Mouse (Mus musculus) adrenal gland, postnatal 0 days (tissue): ENCODE data around the gene Fam181b. TPM values are rescaled to one million over a fixed set of nuclear protein-coding genes. Genes with fewer than 3 reads are reported as not detected.

ENCODE experiments used
- polyA plus RNA-seq: library from polyadenylated mRNA; unstranded; fragments of >200 nt; fragmentation: Nextera tagmentation; extraction: Ambion mirVana; gene quantifications from 2 replicates; pipeline ENCODE4 v1.2.1, GENCODE M21; 2015

The Fam181b gene
- polyA plus RNA-seq = 5.5 and 7.6 TPM in 2 replicates

DNA sequence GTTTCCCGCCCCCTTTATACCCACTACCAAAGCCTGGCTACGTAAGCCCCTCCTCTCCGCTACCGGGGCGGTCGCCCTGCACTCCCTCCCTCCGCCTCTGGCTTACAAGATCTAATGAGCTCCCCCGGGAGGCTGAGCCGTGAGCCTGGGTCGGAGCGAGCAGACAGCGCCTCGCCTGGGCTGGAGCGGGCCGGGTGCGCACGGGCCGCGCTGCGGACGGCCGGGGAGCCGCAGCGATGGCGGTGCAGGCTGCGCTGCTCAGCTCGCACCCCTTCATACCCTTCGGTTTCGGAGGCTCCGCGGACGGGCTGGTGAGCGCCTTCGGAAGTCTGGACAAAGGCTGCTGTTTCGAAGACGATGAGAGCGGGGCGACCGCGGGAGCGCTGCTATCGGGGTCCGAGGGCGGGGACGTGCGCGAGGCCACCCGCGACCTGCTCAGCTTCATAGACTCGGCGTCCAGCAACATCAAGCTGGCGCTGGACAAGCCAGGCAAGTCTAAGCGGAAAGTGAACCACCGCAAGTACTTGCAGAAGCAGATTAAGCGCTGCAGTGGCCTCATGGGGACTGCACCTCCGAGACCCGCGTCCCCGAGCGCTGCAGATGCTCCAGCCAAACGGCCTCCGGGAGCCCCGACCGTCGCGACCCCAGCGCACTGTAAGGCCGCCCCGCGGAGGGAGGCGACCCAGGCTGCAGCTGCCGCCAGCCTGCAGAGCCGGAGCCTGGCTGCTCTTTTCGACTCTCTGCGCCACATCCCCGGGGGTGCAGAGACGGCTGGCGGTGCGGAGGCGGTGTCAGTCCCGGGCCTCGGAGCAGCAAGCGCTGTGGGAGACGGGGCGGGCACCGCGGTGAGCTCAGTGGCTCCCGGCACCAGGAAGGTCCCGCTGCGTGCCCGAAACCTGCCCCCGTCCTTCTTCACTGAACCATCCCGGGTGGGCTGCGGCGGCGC is at the start of gene Fam181b:
TSS of gene Fam181b (plus strand) at position 81 of the 946 bp plus-strand sequence.

Other genes starting within 250 kb of the Fam181b start
- gene Ddias, start 205.6 kb upstream of the Fam181b start, polyA plus RNA-seq = 2.6 and 4.4 TPM in 2 replicates
- gene Prcp, start 205.4 kb upstream of the Fam181b start, polyA plus RNA-seq = 11.3 and 15.2 TPM in 2 replicates